Mouse (Mus musculus): ENCODE results near the gene Npas2.

DNA sequence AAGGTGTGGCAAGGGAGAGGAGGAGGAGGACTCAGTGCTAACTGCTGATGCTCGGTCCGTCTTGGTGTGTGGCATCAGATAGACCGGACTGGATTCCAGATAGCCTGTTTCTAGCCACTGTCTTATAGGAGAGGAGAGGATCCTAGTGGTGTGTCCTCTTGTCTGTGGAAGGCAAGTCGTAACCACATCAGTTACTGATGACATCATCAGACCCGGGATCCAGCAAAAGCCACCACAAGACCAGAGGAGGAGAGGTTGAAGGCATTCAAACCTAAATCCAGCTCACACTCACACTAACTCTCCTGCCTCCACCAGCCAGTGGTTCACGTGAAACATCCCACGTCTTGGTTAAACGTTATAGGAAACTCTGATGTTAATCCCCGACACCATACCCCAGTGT lies 62.5 kb downstream of the Npas2 start:
- TF ChIP-seq POLR2A (IDR thresholded peaks at IDR 0.05; ENCODE audit: low read depth, low read length) (no peak), CTCF (IDR thresholded peaks at IDR 0.05; ENCODE audit: extremely low read depth, insufficient read depth, insufficient read length, insufficient replicate concordance) (no peak)

All from spleen, adult 2 months (tissue).